Mouse (Mus musculus) forebrain, embryonic 14.5 days (tissue): ENCODE results near the gene Rpgrip1. TPM values are rescaled to one million over a fixed set of nuclear protein-coding genes. Genes with fewer than 3 reads are reported as not detected.
A peak's percentile ranks its signal among the peaks of the same experiment; 100 is the strongest.

Source experiments
- ATAC-seq: fragments of 200-750 bp; cut with Nextera tagmentation; 2 replicates; pipeline ENCODE4 v1.8.0; 2017; ENCODE audit warnings: mild to moderate bottlenecking, moderate library complexity
- DNase-seq: peaks from one replicate; pipeline ENCODE4 v3.0.0-alpha.2; 2015; ENCODE audit warnings: low spot score
- H3K27ac ChIP-seq: fragments of 300-500 bp; sonication (generic); 2 replicates; pipeline ENCODE4 v1.5.1; 2014; ENCODE audit warnings: low read depth, mild to moderate bottlenecking, control low read depth, low read length, moderate library complexity
- H3K27me3 ChIP-seq: fragments of 300-500 bp; sonication (generic); replicated peaks from 2 replicates; pipeline ENCODE4 v1.6.1; 2014; ENCODE audit warnings: low read length, control low read depth, mixed read lengths; ENCODE audit not compliant: control insufficient read depth, insufficient read depth
- H3K36me3 ChIP-seq: fragments of 300-500 bp; sonication (generic); 2 replicates; pipeline ENCODE4 v1.6.1; 2014; ENCODE audit warnings: low read length, control low read depth; ENCODE audit not compliant: control insufficient read depth, insufficient read depth
- H3K4me1 ChIP-seq: fragments of 300-500 bp; sonication (generic); 2 replicates; pipeline ENCODE4 v1.6.1; 2014; ENCODE audit warnings: antibody characterized with exemption, low read length, control low read depth; ENCODE audit not compliant: control insufficient read depth, insufficient read depth
- H3K4me2 ChIP-seq: fragments of 300-500 bp; sonication (generic); 2 replicates; pipeline ENCODE4 v1.6.1; 2014; ENCODE audit warnings: mild to moderate bottlenecking, control low read depth, low read length
- H3K4me3 ChIP-seq: fragments of 300-500 bp; sonication (generic); 2 replicates; pipeline ENCODE4 v1.5.1; 2014; ENCODE audit warnings: low read depth, low read length, control low read depth
- H3K9ac ChIP-seq: fragments of 300-500 bp; sonication (generic); 2 replicates; pipeline ENCODE4 v1.6.1; 2014; ENCODE audit warnings: mild to moderate bottlenecking, low read length, control low read depth, moderate library complexity
- H3K9me3 ChIP-seq: fragments of 300-500 bp; sonication (generic); replicated peaks from 2 replicates; pipeline ENCODE4 v1.6.1; 2016; ENCODE audit warnings: low read length, control low read depth, mixed read lengths; ENCODE audit not compliant: control insufficient read depth
- WGBS: fragments of 180-500 bp; shearing (Covaris S2); extraction: QIAGEN DNeasy Blood & Tissue Kit; methylation state at CpG from one replicate; pipeline ENCODE4 v1.1.7; 2014; 5-methylcytosine and 5-hydroxymethylcytosine counted together
- polyA plus RNA-seq: library from polyadenylated mRNA; unstranded; fragments of >200 nt; fragmentation: Nextera tagmentation; extraction: Ambion mirVana; gene quantifications from 2 replicates; pipeline ENCODE4 v1.2.1, GENCODE M21; 2014

The Rpgrip1 gene
- polyA plus RNA-seq, 1 experiment from 2014 or later: 52.3 TPM

- no peaks in the 10 kb centered on the region for H3K36me3 ChIP-seq
- ATAC-seq (no peak), DNase-seq (no peak)
- H3K27ac ChIP-seq: no peak overlapping the region
- H3K27me3 ChIP-seq: no peaks in the 10 kb centered on the region
- H3K4me3 ChIP-seq: no peak overlapping the region
- WGBS: 75% methylated on average over 19 of the region's 19 CpGs
- H3K9ac ChIP-seq: no peak overlapping the region
- no peak overlapping the region for H3K4me2 ChIP-seq
- no peaks in the 10 kb centered on the region for H3K4me1 ChIP-seq
- no peaks in the 10 kb centered on the region for H3K9me3 ChIP-seq
These were observed 30.3 kb downstream of the Rpgrip1 start for GRCm38 (mm10) chr14:52140577-52141444.

- no peaks in the 10 kb centered on the region for H3K27me3 ChIP-seq
- H3K36me3 ChIP-seq: no peaks in the 10 kb centered on the region
- no peak overlapping the region for H3K9ac ChIP-seq
- no peak for ATAC-seq
- 80% methylated on average over 16 of the region's 16 CpGs for WGBS
- DNase-seq: no peak
- no peak overlapping the region for H3K27ac ChIP-seq
- H3K4me1 ChIP-seq: no peaks in the 10 kb centered on the region
- no peaks in the 10 kb centered on the region for H3K9me3 ChIP-seq
- no peak overlapping the region for H3K4me3 ChIP-seq
- no peak overlapping the region for H3K4me2 ChIP-seq
These were observed 31.1 kb downstream of the Rpgrip1 start for GRCm38 (mm10) chr14:52141445-52142127.

- ATAC-seq (no peak), DNase-seq (no peak)
- no peaks in the 10 kb centered on the region for H3K4me1 ChIP-seq
- no peaks in the 10 kb centered on the region for H3K36me3 ChIP-seq
- H3K9ac ChIP-seq: no peak overlapping the region
- H3K4me3 ChIP-seq: no peak overlapping the region
- H3K4me2 ChIP-seq: no peak overlapping the region
- H3K9me3 ChIP-seq: no peaks in the 10 kb centered on the region
- WGBS: 89% methylated on average over 4 of the region's 4 CpGs
- no peaks in the 10 kb centered on the region for H3K27me3 ChIP-seq
- no peak overlapping the region for H3K27ac ChIP-seq
These were observed 33.7 kb downstream of the Rpgrip1 start for GRCm38 (mm10) chr14:52144165-52144564.

GRCm38 (mm10) chr14:52146540-52146939, 36.0 kb downstream of the Rpgrip1 start:
- H3K9ac ChIP-seq: no peak overlapping the region
- no peaks in the 10 kb centered on the region for H3K9me3 ChIP-seq
- DNase-seq (peak; percentile 42), ATAC-seq (no peak)
- H3K4me1 ChIP-seq: no peaks in the 10 kb centered on the region
- H3K4me3 ChIP-seq: no peak overlapping the region
- WGBS: 57% methylated on average over 4 of the region's 4 CpGs
- no peak overlapping the region for H3K27ac ChIP-seq
- no peaks in the 10 kb centered on the region for H3K36me3 ChIP-seq
- no peaks in the 10 kb centered on the region for H3K27me3 ChIP-seq
- H3K4me2 ChIP-seq: no peak overlapping the region

GRCm38 (mm10) chr14:52149888-52150287, 39.4 kb downstream of the Rpgrip1 start:
- no peak overlapping the region for H3K4me3 ChIP-seq
- no peak overlapping the region for H3K27ac ChIP-seq
- H3K27me3 ChIP-seq: no peaks in the 10 kb centered on the region
- H3K4me1 ChIP-seq: peaks cover 9% of the 10 kb centered on the region; the same call in 1 of the 2 replicates
- H3K9me3 ChIP-seq: no peaks in the 10 kb centered on the region
- H3K36me3 ChIP-seq: no peaks in the 10 kb centered on the region
- 66% methylated on average over 4 of the region's 4 CpGs for WGBS
- ATAC-seq (no peak), DNase-seq (no peak)
- H3K4me2 ChIP-seq: no peak overlapping the region
- H3K9ac ChIP-seq: no peak overlapping the region

- Histone ChIP-seq H3K9me3 (no peaks in the 10 kb centered on the region), H3K4me3 (no peak overlapping the region), H3K9ac (no peak overlapping the region; the same call in 1 of the 2 replicates), H3K4me2 (peak overlapping the region; percentile 29), H3K4me1 (peaks cover 9% of the 10 kb centered on the region; the same call in 1 of the 2 replicates), H3K27ac (no peak overlapping the region), H3K27me3 (no peaks in the 10 kb centered on the region), H3K36me3 (no peaks in the 10 kb centered on the region)
- DNase-seq (peak; percentile 78), ATAC-seq (peak; percentile 79)
- 11% methylated on average over 7 of the region's 7 CpGs for WGBS
These were observed 41.7 kb downstream of the Rpgrip1 start for GRCm38 (mm10) chr14:52152179-52152578.

- Histone ChIP-seq H3K4me1 (peaks cover 9% of the 10 kb centered on the region; the same call in 1 of the 2 replicates), H3K27ac (peak overlapping the region; percentile 14; the same call in 1 of the 2 replicates), H3K4me3 (no peak overlapping the region), H3K4me2 (peak overlapping the region; percentile 29; the same call in 1 of the 2 replicates), H3K9ac (no peak overlapping the region), H3K36me3 (no peaks in the 10 kb centered on the region), H3K27me3 (no peaks in the 10 kb centered on the region), H3K9me3 (no peaks in the 10 kb centered on the region)
- DNase-seq: peak; percentile 27
- ATAC-seq: peak; percentile 63
- WGBS: 11% methylated on average over 3 of the region's 3 CpGs
These were observed 42.1 kb downstream of the Rpgrip1 start for GRCm38 (mm10) chr14:52152613-52153012.

GRCm38 (mm10) chr14:52155008-52155407, 44.5 kb downstream of the Rpgrip1 start:
- Histone ChIP-seq H3K4me1 (peaks cover 9% of the 10 kb centered on the region; the same call in 1 of the 2 replicates), H3K9me3 (no peaks in the 10 kb centered on the region), H3K9ac (no peak overlapping the region), H3K27me3 (no peaks in the 10 kb centered on the region), H3K4me2 (no peak overlapping the region), H3K4me3 (no peak overlapping the region), H3K27ac (no peak overlapping the region), H3K36me3 (peaks cover 19% of the 10 kb centered on the region)
- ATAC-seq (no peak), DNase-seq (no peak)
- 94% methylated on average over 2 of the region's 2 CpGs for whole genome bisulfite sequencing

GRCm38 (mm10) chr14:52160911-52161310, 50.4 kb downstream of the Rpgrip1 start:
- Histone ChIP-seq H3K4me3 (no peak overlapping the region), H3K36me3 (peaks cover 73% of the 10 kb centered on the region), H3K27me3 (no peaks in the 10 kb centered on the region), H3K9ac (no peak overlapping the region), H3K4me1 (no peaks in the 10 kb centered on the region), H3K4me2 (no peak overlapping the region), H3K9me3 (no peaks in the 10 kb centered on the region), H3K27ac (no peak overlapping the region)
- DNase-seq (no peak), ATAC-seq (no peak)
- 86% methylated on average over 6 of the region's 6 CpGs for WGBS
